Mouse (Mus musculus) neural tube, embryonic 14.5 days (tissue): ENCODE results near the gene Ndst2. TPM values are rescaled to one million over a fixed set of nuclear protein-coding genes. Genes with fewer than 3 reads are reported as not detected.

Experiments
- ATAC-seq: fragments of 200-750 bp; cut with Nextera tagmentation; 2 replicates; pipeline ENCODE4 v1.8.0; 2017; ENCODE audit warnings: low read depth, mild to moderate bottlenecking, moderate TSS enrichment, moderate library complexity
- H3K27ac ChIP-seq: fragments of 300-500 bp; sonication (generic); 2 replicates; pipeline ENCODE4 v1.5.1; 2014; ENCODE audit warnings: low read depth, mild to moderate bottlenecking, control low read depth, low read length, moderate library complexity, mixed read lengths
- H3K27me3 ChIP-seq: fragments of 300-500 bp; sonication (generic); 2 replicates; pipeline ENCODE4 v1.6.1; 2014; ENCODE audit warnings: low read length; ENCODE audit not compliant: control insufficient read depth, insufficient read depth
- H3K36me3 ChIP-seq: fragments of 300-500 bp; sonication (generic); 2 replicates; pipeline ENCODE4 v1.6.1; 2014; ENCODE audit warnings: low read length, mixed read lengths; ENCODE audit not compliant: control insufficient read depth, insufficient read depth
- H3K4me1 ChIP-seq: fragments of 300-500 bp; sonication (generic); 2 replicates; pipeline ENCODE4 v1.6.1; 2014; ENCODE audit warnings: low read length; ENCODE audit not compliant: control insufficient read depth, insufficient read depth
- H3K4me2 ChIP-seq: fragments of 300-500 bp; sonication (generic); 2 replicates; pipeline ENCODE4 v1.6.1; 2014; ENCODE audit warnings: mild to moderate bottlenecking, low read depth, low read length, control low read depth
- H3K4me3 ChIP-seq: fragments of 300-500 bp; sonication (generic); 2 replicates; pipeline ENCODE4 v1.5.1; 2014; ENCODE audit warnings: low read depth, low read length, control low read depth, mixed read lengths
- H3K9ac ChIP-seq: fragments of 300-500 bp; sonication (generic); replicated peaks from 2 replicates; pipeline ENCODE4 v1.6.1; 2014; ENCODE audit warnings: low read depth, mild to moderate bottlenecking, control low read depth, low read length, mixed read lengths
- H3K9me3 ChIP-seq: fragments of 300-500 bp; sonication (generic); 2 replicates; pipeline ENCODE4 v1.6.1; 2016; ENCODE audit warnings: low read length; ENCODE audit not compliant: control insufficient read depth
- WGBS: fragments of 180-500 bp; shearing (Covaris S2); extraction: QIAGEN DNeasy Blood & Tissue Kit; methylation state at CpG from one replicate; pipeline ENCODE4 v1.1.7; 2014; 5-methylcytosine and 5-hydroxymethylcytosine counted together
- polyA plus RNA-seq: library from polyadenylated mRNA; unstranded; fragments of >200 nt; fragmentation: Nextera tagmentation; extraction: Ambion mirVana; gene quantifications from 2 replicates; pipeline ENCODE4 v1.2.1, GENCODE M21; 2014

Gene Ndst2
- polyA plus RNA-seq, 1 experiment from 2014 or later: 17.7 TPM

DNA sequence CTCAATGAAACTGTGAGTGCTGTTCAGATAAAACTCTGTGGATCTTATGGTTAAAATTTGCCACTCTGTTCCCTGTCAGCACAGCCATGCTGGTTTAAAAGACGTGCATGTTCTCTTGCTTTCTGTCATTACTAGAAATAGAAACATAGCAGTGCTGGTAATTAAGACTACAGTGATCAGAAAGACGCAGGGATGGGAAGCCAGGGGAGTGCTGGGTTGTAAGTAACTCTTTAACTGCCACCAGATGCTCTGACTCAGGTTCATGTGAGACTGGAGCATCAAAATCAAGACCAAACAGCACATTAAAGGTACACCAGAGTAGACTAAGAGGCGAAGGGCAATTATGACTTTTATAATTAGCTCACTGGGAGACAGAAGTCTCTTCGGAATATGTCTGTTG is 14.0 kb upstream of the Ndst2 start:
- Histone ChIP-seq H3K27ac (no peak overlapping the region), H3K27me3 (no peaks in the 10 kb centered on the region)
- WGBS: 60% methylated on average over 4 of the region's 4 CpGs

GRCm38 (mm10) chr14:20746935-20747334 is 12.6 kb upstream of the Ndst2 start:
- H3K27me3 ChIP-seq: no peaks in the 10 kb centered on the region
- no peak overlapping the region for H3K27ac ChIP-seq
- 85% methylated on average over 3 of the region's 3 CpGs for WGBS
- H3K36me3 ChIP-seq: peaks cover 22% of the 10 kb centered on the region
- H3K9ac ChIP-seq: no peak overlapping the region
- ATAC-seq: no peak
- no peak overlapping the region for H3K4me3 ChIP-seq
- H3K4me2 ChIP-seq: no peak overlapping the region
- no peaks in the 10 kb centered on the region for H3K4me1 ChIP-seq
- H3K9me3 ChIP-seq: no peaks in the 10 kb centered on the region

More for the DNA sequence above, 14.0 kb upstream of the Ndst2 start:
- Histone ChIP-seq H3K36me3 (peaks cover 19% of the 10 kb centered on the region), H3K9me3 (no peaks in the 10 kb centered on the region), H3K4me2 (no peak overlapping the region), H3K4me3 (no peak overlapping the region), H3K9ac (no peak overlapping the region), H3K4me1 (no peaks in the 10 kb centered on the region)
- ATAC-seq: peak; percentile 51; the same call in 1 of the 2 replicates

GRCm38 (mm10) chr14:20743614-20744013 is 9.3 kb upstream of the Ndst2 start:
- no peaks in the 10 kb centered on the region for H3K27me3 ChIP-seq
- H3K27ac ChIP-seq: no peak overlapping the region
- no peak overlapping the region for H3K4me2 ChIP-seq
- H3K36me3 ChIP-seq: peaks cover 40% of the 10 kb centered on the region
- no peak for ATAC-seq
- H3K9ac ChIP-seq: no peak overlapping the region
- H3K4me3 ChIP-seq: no peak overlapping the region
- 84% methylated on average over 3 of the region's 3 CpGs for whole genome bisulfite sequencing
- no peaks in the 10 kb centered on the region for H3K9me3 ChIP-seq
- H3K4me1 ChIP-seq: no peaks in the 10 kb centered on the region

- no peaks in the 10 kb centered on the region for H3K4me1 ChIP-seq
- WGBS: 92% methylated on average over 9 of the region's 9 CpGs
- H3K9me3 ChIP-seq: no peaks in the 10 kb centered on the region
- H3K27ac ChIP-seq: no peak overlapping the region
- no peak overlapping the region for H3K9ac ChIP-seq
- H3K4me3 ChIP-seq: no peak overlapping the region
- no peak overlapping the region for H3K4me2 ChIP-seq
- H3K27me3 ChIP-seq: no peaks in the 10 kb centered on the region
- no peak for ATAC-seq
- H3K36me3 ChIP-seq: peaks cover 46% of the 10 kb centered on the region
These were observed 6.9 kb upstream of the Ndst2 start for GRCm38 (mm10) chr14:20741301-20741700.

- H3K4me1 ChIP-seq: peaks cover 8% of the 10 kb centered on the region
- no peak overlapping the region for H3K4me2 ChIP-seq
- no peaks in the 10 kb centered on the region for H3K27me3 ChIP-seq
- H3K27ac ChIP-seq: no peak overlapping the region
- WGBS: 86% methylated on average over 8 of the region's 8 CpGs
- ATAC-seq: no peak
- no peak overlapping the region for H3K9ac ChIP-seq
- no peaks in the 10 kb centered on the region for H3K9me3 ChIP-seq
- H3K4me3 ChIP-seq: no peak overlapping the region
- peaks cover 34% of the 10 kb centered on the region; the same call in 1 of the 2 replicates for H3K36me3 ChIP-seq
These were observed 4.1 kb upstream of the Ndst2 start for GRCm38 (mm10) chr14:20738511-20738910.

DNA sequence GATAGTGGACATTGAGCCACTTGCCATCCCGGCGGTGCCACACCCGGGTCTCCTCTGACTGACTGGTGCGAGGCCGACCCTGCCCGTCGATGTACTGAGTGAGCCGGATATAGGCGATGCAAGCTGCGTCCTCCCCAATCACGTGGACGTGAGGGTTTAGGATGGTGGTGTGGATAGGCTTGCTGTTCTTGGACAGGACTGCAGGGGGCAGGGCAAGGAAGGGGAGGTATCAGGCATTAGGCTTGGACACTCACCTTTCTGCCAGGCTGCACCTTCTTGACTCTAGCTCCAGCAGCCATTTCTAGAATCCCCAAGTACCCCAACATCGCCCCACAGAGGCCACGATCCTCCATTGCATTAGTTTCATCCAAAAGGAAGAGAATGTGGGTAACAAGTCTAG is 2.9 kb upstream of the Ndst2 start:
- ATAC-seq: no peak
- no peak overlapping the region for H3K4me3 ChIP-seq
- no peak overlapping the region for H3K27ac ChIP-seq
- peaks cover 14% of the 10 kb centered on the region for H3K4me1 ChIP-seq
- 35% methylated on average over 14 of the region's 14 CpGs for WGBS
- H3K27me3 ChIP-seq: no peaks in the 10 kb centered on the region
- H3K36me3 ChIP-seq: peaks cover 30% of the 10 kb centered on the region; the same call in 1 of the 2 replicates
- no peaks in the 10 kb centered on the region for H3K9me3 ChIP-seq
- no peak overlapping the region for H3K4me2 ChIP-seq
- no peak overlapping the region for H3K9ac ChIP-seq

- H3K36me3 ChIP-seq: peaks cover 23% of the 10 kb centered on the region; the same call in 1 of the 2 replicates
- H3K4me3 ChIP-seq: no peak overlapping the region
- peaks cover 14% of the 10 kb centered on the region for H3K4me1 ChIP-seq
- ATAC-seq: no peak
- H3K9me3 ChIP-seq: no peaks in the 10 kb centered on the region
- H3K9ac ChIP-seq: no peak overlapping the region
- no peak overlapping the region for H3K4me2 ChIP-seq
- no peak overlapping the region for H3K27ac ChIP-seq
- H3K27me3 ChIP-seq: no peaks in the 10 kb centered on the region
- WGBS: 85% methylated on average over 13 of the region's 13 CpGs
These were observed 1.6 kb upstream of the Ndst2 start for GRCm38 (mm10) chr14:20735892-20736390.

- Histone ChIP-seq H3K9ac (no peak overlapping the region), H3K4me2 (no peak overlapping the region; the same call in 1 of the 2 replicates), H3K36me3 (peaks cover 22% of the 10 kb centered on the region; the same call in 1 of the 2 replicates), H3K27ac (peak overlapping the region; percentile 57; the same call in 1 of the 2 replicates), H3K9me3 (no peaks in the 10 kb centered on the region), H3K4me3 (no peak overlapping the region), H3K27me3 (no peaks in the 10 kb centered on the region), H3K4me1 (peaks cover 14% of the 10 kb centered on the region)
- WGBS: 67% methylated on average over 2 of the region's 2 CpGs
- ATAC-seq: no peak
These were observed 690 bp upstream of the Ndst2 start for GRCm38 (mm10) chr14:20735052-20735451.

DNA sequence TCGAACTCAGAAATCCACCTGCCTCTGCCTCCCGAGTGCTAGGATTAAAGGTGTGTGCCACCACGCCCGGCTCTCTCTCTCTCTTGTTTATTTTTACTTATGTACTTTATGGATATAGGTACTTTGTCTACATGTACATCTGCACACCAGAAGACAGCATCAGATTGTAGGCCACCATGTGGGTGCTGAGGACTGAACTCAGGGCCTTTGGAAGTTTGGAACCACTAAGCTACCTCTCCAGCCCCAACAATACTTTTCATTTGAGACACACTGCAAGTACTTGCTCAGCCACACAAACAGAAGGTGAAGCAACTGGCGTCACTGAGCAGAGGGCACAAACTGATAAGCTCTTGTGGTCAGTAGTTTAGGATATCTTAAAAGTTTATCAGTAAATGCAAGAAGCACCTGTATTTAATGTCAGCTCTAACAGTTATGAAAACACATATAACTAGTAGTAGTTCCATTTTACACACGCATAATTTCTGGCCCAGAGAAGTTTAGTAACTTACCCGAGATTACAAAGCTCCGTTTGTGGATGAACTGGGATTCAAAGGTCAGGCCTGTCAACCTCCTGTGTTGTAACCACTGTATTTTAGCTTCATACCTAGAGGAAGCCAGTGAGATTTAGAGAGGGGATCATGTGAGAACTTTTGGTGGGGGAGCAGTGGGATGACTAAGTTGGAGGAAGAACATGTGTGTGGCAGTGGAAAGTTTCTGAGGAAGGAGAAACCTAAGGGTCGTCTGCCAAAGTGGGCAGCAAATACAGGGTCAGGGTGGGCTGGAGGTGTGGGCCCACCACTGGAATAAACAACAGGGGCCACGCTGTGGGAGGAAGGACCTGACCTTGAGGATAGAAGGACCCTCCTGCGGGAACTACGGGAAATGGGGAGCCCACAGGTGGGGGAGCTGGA is 1.1 kb downstream of the Ndst2 start:
- ATAC-seq: no peak
- 54% methylated on average over 12 of the region's 12 CpGs for WGBS
- Histone ChIP-seq H3K4me3 (peak overlapping the region; percentile 78), H3K27me3 (no peaks in the 10 kb centered on the region), H3K4me2 (peak overlapping the region; percentile 92), H3K9me3 (no peaks in the 10 kb centered on the region), H3K36me3 (peaks cover 21% of the 10 kb centered on the region), H3K9ac (peak overlapping the region; percentile 77), H3K27ac (no peak overlapping the region; the same call in 1 of the 2 replicates), H3K4me1 (peaks cover 14% of the 10 kb centered on the region)
